ENCODE assay signal across 8 mouse cellular contexts in genomic region chr3:121425861-121426620, GRCm38 (mm10). TPM values are rescaled to one million over a fixed set of nuclear protein-coding genes. Genes with fewer than 3 reads are reported as not detected.
DNase-seq lines count a peak whose midpoint lies in the region; ATAC-seq lines count a peak whose summit lies in the region.

Cnn3 (plus strand) TSS chr3:121426497.

- H3K4me2 ChIP-seq in lung, embryonic 15.5 days, result peak within 1 kb of the TSS; percentile 90

- peak within 1 kb of the TSS; percentile 95 for H3K9ac ChIP-seq in lung, embryonic 15.5 days

- WGBS in lung, embryonic 15.5 days, result under 1% methylated on average over 64 of the region's 66 CpGs

- peak within 1 kb of the TSS; percentile 97 for H3K27ac ChIP-seq in lung, embryonic 15.5 days

- peak; percentile 100 for DNase-seq in Muller cell, postnatal 12 days (ENCODE audit: inconsistent ontology term)
- DNase-seq in cerebellum, adult 9-10 months, result peak; percentile 76
- peak; percentile 75 to 82 for DNase-seq in layer of hippocampus, adult 8-10 months (ENCODE audit: low spot score in 2 of 2)
- DNase-seq in ovary, postnatal 10 days (ENCODE audit: low spot score), result peak; percentile 73
- peak; percentile 87 for DNase-seq in thymus, postnatal 0 days (ENCODE audit: low spot score)

- no peaks in the 10 kb centered on the region for H3K9me3 ChIP-seq in lung, embryonic 15.5 days

- H3K27me3 ChIP-seq in lung, embryonic 15.5 days, result peaks cover 13% of the 10 kb centered on the region; the same call in 1 of the 2 replicates

- no peaks in the 10 kb centered on the region for H3K36me3 ChIP-seq in lung, embryonic 15.5 days

- H3K4me1 ChIP-seq in lung, embryonic 15.5 days, result peaks cover 26% of the 10 kb centered on the region

- H3K4me3 ChIP-seq in lung, embryonic 15.5 days, result peak within 1 kb of the TSS; percentile 88

- ATAC-seq in frontal cortex, adult (ENCODE audit: low TSS enrichment), result peak; percentile 92
- ATAC-seq in hematopoietic stem cell, adult 5-6 weeks (replicated peaks in 1 of 2; ENCODE audit: insufficient read depth in 1 of 2, low FRiP score in 2 of 2, low TSS enrichment in 1 of 2, low read depth in 1 of 2, poor library complexity in 2 of 2, severe bottlenecking in 2 of 2), result peak; percentile 65 to 66
- ATAC-seq in lung, embryonic 15.5 days (ENCODE audit: borderline replicate concordance, extremely low read depth, low FRiP score, low TSS enrichment), result peak; percentile 93

RNA-seq across cellular contexts. Expression of gene Cnn3, which starts in this region (rescaled TPM):
- 41.1 and 44.8 TPM in 2 replicates for total RNA-seq in hematopoietic stem cell, adult 5-6 weeks (2017)
- total RNA-seq in layer of hippocampus, adult 8-10 months (2022), result 100 to 1,000 TPM in 2 of 4 experiments, 10 to 100 TPM in 2; 93.0 to 179 (median 135) TPM
- polyA plus RNA-seq in lung, embryonic 15.5 days (2015; fragmentation: Nextera tagmentation; extraction: Ambion mirVana), result 627 and 632 TPM in 2 replicates
- polyA plus RNA-seq in thymus, postnatal 0 days (2015; fragmentation: Nextera tagmentation; extraction: Ambion mirVana), result 435 and 448 TPM in 2 replicates

Comparison
In these comparisons a context has a peak if more than half of its experiments do, and no peak if none do; other contexts are left out.
1. Peak in every context shown above with its lines: DNase-seq, ATAC-seq, H3K4me3 ChIP-seq and H3K27ac ChIP-seq.